Mouse (Mus musculus) ES-E14 (cell line): ENCODE results near the gene E2f3. TPM values are rescaled to one million over a fixed set of nuclear protein-coding genes. Genes with fewer than 3 reads are reported as not detected.

Experiments used
- DNase-seq: peaks from one replicate; pipeline ENCODE4 v3.0.0-alpha.2; 2013; ENCODE audit warnings: low read depth, low spot score
- H3K27ac ChIP-seq: 2 replicates; pipeline ENCODE4 v1.5.1; 2012; ENCODE audit warnings: low read depth, mild to moderate bottlenecking, low read length, moderate library complexity, mixed read lengths; ENCODE audit not compliant: poor library complexity, insufficient read depth, severe bottlenecking
- H3K36me3 ChIP-seq: 2 replicates; pipeline ENCODE4 v1.6.1; 2012; ENCODE audit warnings: mild to moderate bottlenecking, low read length, moderate library complexity, mixed read lengths; ENCODE audit not compliant: control insufficient read depth, poor library complexity, insufficient read depth, severe bottlenecking
- H3K4me1 ChIP-seq, 2 experiments: fragments of 150-350 bp in 1 of 2; sonication (generic) in 1 of 2; 2 replicates each; pipeline ENCODE4 v1.6.1; 2012; ENCODE audit warnings: low read length in 2 of 2, mild to moderate bottlenecking in 1 of 2, mixed read lengths in 1 of 2; ENCODE audit not compliant: control insufficient read depth in 2 of 2, insufficient read depth in 2 of 2, poor library complexity in 1 of 2
- H3K4me3 ChIP-seq, 2 experiments: fragments of 150-350 bp in 1 of 2; sonication (generic) in 1 of 2; 2 replicates each; pipeline ENCODE4 v1.5.1; 2012; ENCODE audit warnings: low read length in 2 of 2, low read depth in 1 of 2, mild to moderate bottlenecking in 1 of 2, mixed read lengths in 1 of 2; ENCODE audit not compliant: insufficient read depth in 1 of 2, poor library complexity in 1 of 2, severe bottlenecking in 1 of 2
- H3K9ac ChIP-seq: 2 replicates; pipeline ENCODE4 v1.6.1; 2012; ENCODE audit warnings: low read depth, mild to moderate bottlenecking, low read length, mixed read lengths; ENCODE audit not compliant: poor library complexity, insufficient read depth, severe bottlenecking
- H3K9me3 ChIP-seq: fragments of 150-350 bp; sonication (generic); 2 replicates; pipeline ENCODE4 v1.6.1; 2012; ENCODE audit warnings: low read depth, mild to moderate bottlenecking, low read length; ENCODE audit not compliant: control insufficient read depth, insufficient read depth
- CHD2 ChIP-seq: IDR thresholded peaks from 2 replicates; pipeline ENCODE4 v1.6.1; 2014; ENCODE audit warnings: mild to moderate bottlenecking, low read depth, low read length, inconsistent platforms
- HCFC1 ChIP-seq: IDR thresholded peaks from 2 replicates; pipeline ENCODE4 v1.6.1; 2012; ENCODE audit warnings: low read length, inconsistent platforms, borderline replicate concordance; ENCODE audit not compliant: insufficient read depth
- MAFK ChIP-seq: IDR thresholded peaks from 2 replicates; pipeline ENCODE4 v1.6.1; 2014; ENCODE audit warnings: mild to moderate bottlenecking, low read depth, low read length, inconsistent platforms; ENCODE audit not compliant: insufficient read depth
- ZC3H11A ChIP-seq: IDR thresholded peaks from 2 replicates; pipeline ENCODE4 v1.6.1; 2012; ENCODE audit warnings: low read depth, mild to moderate bottlenecking, inconsistent platforms, low read length, borderline replicate concordance
- ZNF384 ChIP-seq: IDR thresholded peaks from 2 replicates; pipeline ENCODE4 v1.6.1; 2012; ENCODE audit warnings: low read depth, low read length, inconsistent platforms
- in situ Hi-C, 2 experiments: fragments of 600-800 bp; cut with MboI; formaldehyde crosslinking; loops; one replicate each; pipeline ENCODE4 v1.15.1; 2025; ENCODE audit warnings: low sequenced_read_pairs in 2 of 2, inconsistent platforms in 1 of 2; ENCODE audit not compliant: unreplicated experiment in 2 of 2
- total RNA-seq: library from RNA; depleted of rRNA; stranded (reverse); fragments of 300-350 nt; gene quantifications from 2 replicates; pipeline ENCODE4 v1.2.3, GENCODE M21; 2012

The E2f3 gene
- total RNA-seq, 1 experiment: 12.5 TPM

DNA sequence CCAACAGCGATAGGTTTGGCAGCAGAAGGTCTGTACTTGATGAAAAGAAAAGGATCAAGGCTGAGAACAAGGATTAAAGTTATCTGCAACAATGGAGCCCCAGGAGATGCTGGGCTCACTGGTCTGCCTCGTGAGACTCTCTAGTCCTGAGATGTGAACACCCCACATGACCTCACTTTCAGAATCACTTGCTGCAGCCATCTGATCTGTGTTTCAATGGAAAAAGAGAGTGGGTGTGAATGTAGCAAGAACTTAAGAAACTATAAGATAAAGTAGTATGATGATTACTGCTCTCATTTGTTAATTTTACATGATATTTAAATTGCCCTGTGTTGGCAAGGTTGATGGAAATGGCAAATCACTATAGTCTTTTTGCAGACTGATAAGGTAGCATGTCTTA is 36.6 kb upstream of the E2f3 start:
- H3K4me3 ChIP-seq: no peak overlapping the region
- TF ChIP-seq ZC3H11A (no peak), MAFK (no peak), HCFC1 (no peak), CHD2 (no peak), ZNF384 (no peak)
- no peak for DNase-seq
- H3K9ac ChIP-seq: no peak overlapping the region
- no peaks in the 10 kb centered on the region for H3K9me3 ChIP-seq
- H3K27ac ChIP-seq: no peak overlapping the region
- no peaks in the 10 kb centered on the region for H3K36me3 ChIP-seq
- no peaks in the 10 kb centered on the region for H3K4me1 ChIP-seq
- in situ Hi-C loops: no loop called here

DNA sequence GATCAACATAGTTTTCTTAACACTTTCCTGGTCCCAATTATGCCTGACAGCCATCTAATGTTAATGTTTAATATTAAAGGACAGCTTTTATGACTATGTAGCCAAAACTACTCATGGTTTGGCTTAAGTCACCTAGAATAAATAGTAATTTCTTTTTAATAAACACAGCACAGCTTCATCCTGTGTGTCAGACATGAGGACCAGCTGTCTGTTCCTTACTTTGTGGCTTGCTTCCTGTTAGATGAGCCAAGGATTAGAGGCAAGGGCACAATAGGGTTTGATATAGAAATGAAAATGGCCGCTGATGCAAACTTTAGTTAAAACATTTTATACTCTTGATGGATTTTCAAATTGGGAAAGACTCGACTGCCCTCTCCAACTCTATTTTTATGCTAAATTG is 32.7 kb upstream of the E2f3 start:
- no peak overlapping the region for H3K4me3 ChIP-seq
- no peaks in the 10 kb centered on the region for H3K36me3 ChIP-seq
- no peaks in the 10 kb centered on the region for H3K9me3 ChIP-seq
- no peak for DNase-seq
- H3K4me1 ChIP-seq: no peaks in the 10 kb centered on the region
- H3K27ac ChIP-seq: no peak overlapping the region
- in situ Hi-C loops: no loop called here
- no peak overlapping the region for H3K9ac ChIP-seq
- TF ChIP-seq ZNF384: no peak
- TF ChIP-seq ZC3H11A: no peak
- no peak for TF ChIP-seq HCFC1
- no peak for TF ChIP-seq CHD2
- TF ChIP-seq MAFK: no peak

DNA sequence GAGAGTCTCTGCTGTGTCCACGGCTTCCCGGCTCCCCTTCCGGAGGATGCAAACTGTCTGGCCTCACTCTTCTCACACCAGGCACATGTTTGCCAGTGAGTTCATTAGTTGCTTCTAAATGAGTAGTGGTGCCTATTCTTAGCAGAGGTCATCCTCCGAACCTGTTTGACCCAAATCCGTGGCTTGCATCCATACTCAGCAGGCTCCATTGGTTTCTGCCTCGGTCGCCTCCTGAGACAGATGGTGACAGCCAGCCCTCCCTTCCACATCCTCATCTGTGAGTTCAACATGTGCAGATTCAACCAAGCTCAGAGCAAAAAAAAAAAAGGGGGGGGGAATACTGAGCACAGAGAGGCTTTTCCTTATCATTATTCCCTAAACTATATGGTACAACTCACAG is 31.7 kb upstream of the E2f3 start:
- in situ Hi-C loops: no loop called here
- no peak for TF ChIP-seq CHD2
- no peak for TF ChIP-seq MAFK
- TF ChIP-seq HCFC1: no peak
- no peaks in the 10 kb centered on the region for H3K36me3 ChIP-seq
- H3K4me3 ChIP-seq: no peak overlapping the region
- no peak overlapping the region for H3K27ac ChIP-seq
- no peaks in the 10 kb centered on the region for H3K9me3 ChIP-seq
- no peak overlapping the region for H3K9ac ChIP-seq
- H3K4me1 ChIP-seq: no peaks in the 10 kb centered on the region
- no peak for DNase-seq

DNA sequence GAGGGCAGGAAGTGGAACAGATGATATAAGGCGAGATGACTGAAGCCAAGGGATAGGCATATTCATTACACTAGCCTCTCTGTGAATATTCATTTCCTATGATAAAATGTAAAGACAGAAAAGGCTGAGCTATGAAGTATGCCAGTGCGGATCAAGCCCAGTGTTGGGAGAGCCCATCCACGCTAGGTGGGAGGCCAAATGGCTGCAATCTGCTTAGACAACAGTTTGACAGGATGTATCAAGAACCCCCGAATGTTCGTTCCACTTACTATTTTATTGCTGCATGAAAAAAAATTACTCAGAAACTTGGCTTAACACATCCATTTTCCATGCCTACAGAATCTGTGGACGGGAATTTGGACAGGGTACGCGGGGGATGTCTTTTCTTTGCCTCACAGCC is 28.7 kb upstream of the E2f3 start:
- H3K36me3 ChIP-seq: no peaks in the 10 kb centered on the region
- no peak overlapping the region for H3K4me3 ChIP-seq
- no peak for DNase-seq
- in situ Hi-C loops: no loop called here
- H3K9ac ChIP-seq: no peak overlapping the region
- TF ChIP-seq CHD2: no peak
- no peak for TF ChIP-seq ZC3H11A
- no peak for TF ChIP-seq HCFC1
- no peak for TF ChIP-seq ZNF384
- TF ChIP-seq MAFK: no peak
- no peaks in the 10 kb centered on the region for H3K9me3 ChIP-seq
- no peaks in the 10 kb centered on the region for H3K4me1 ChIP-seq
- no peak overlapping the region for H3K27ac ChIP-seq

DNA sequence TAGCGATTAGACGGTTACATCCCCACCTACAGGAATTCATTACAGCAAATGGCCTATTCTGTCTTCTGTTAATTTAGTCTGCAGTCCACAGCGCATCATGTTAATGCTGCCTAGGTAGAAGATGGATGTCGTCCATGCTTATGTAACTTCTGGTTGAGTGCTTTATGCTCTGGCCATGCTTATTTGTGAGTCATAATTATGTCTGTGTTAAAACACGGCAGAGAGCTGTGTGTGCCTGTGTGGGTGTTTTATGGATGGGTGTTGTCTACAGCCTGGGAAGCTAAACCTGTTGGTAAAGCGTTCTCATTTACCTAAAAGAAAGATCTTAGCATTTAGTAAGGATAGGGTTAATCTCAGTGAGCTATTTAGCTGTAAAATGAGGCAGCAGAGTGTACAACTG is 26.4 kb upstream of the E2f3 start:
- no peaks in the 10 kb centered on the region for H3K36me3 ChIP-seq
- no peaks in the 10 kb centered on the region for H3K4me1 ChIP-seq
- no peak for TF ChIP-seq ZC3H11A
- no peak for TF ChIP-seq MAFK
- no peak for TF ChIP-seq HCFC1
- no peak for TF ChIP-seq ZNF384
- TF ChIP-seq CHD2: no peak
- in situ Hi-C loops: no loop called here
- no peak overlapping the region for H3K4me3 ChIP-seq
- no peaks in the 10 kb centered on the region for H3K9me3 ChIP-seq
- H3K27ac ChIP-seq: no peak overlapping the region
- no peak for DNase-seq
- no peak overlapping the region for H3K9ac ChIP-seq
